In genomic region chr19:60945801-60946311, GRCm38 (mm10) we compare ENCODE assay signal across 8 mouse cellular contexts. TPM values are rescaled to one million over a fixed set of nuclear protein-coding genes. Genes with fewer than 3 reads are reported as not detected.
DNase-seq lines count a peak whose midpoint lies in the region; ATAC-seq and TF ChIP-seq lines count a peak whose summit lies in the region.

No protein-coding gene starts in this region.

- peak overlapping the region; percentile 83 for H3K27ac ChIP-seq in heart, embryonic 15.5 days
- H3K27ac ChIP-seq in forebrain, embryonic 16.5 days (ENCODE audit: low read length), result no peak overlapping the region

- no peaks in the 10 kb centered on the region for H3K79me2 ChIP-seq in myocyte (ENCODE audit: control insufficient read depth, insufficient read depth)

- WGBS in heart, embryonic 15.5 days, result 63% methylated on average over 3 of the region's 3 CpGs
- WGBS in forebrain, embryonic 16.5 days, result 54% methylated on average over 3 of the region's 3 CpGs

- H3K4me3 ChIP-seq in heart, embryonic 15.5 days, result no peak overlapping the region
- no peak overlapping the region for H3K4me3 ChIP-seq in myocyte
- H3K4me3 ChIP-seq in forebrain, embryonic 16.5 days (replicated peaks; ENCODE audit: low read length), result no peak overlapping the region

- H3ac ChIP-seq in myocyte (ENCODE audit: control insufficient read depth, insufficient read length), result no peak overlapping the region

- no peaks in the 10 kb centered on the region for H3K36me3 ChIP-seq in heart, embryonic 15.5 days
- no peaks in the 10 kb centered on the region for H3K36me3 ChIP-seq in myocyte (ENCODE audit: control insufficient read depth, insufficient read depth)
- no peaks in the 10 kb centered on the region for H3K36me3 ChIP-seq in forebrain, embryonic 16.5 days (ENCODE audit: control insufficient read depth, insufficient read depth)

- no peak overlapping the region for H3K4me2 ChIP-seq in heart, embryonic 15.5 days
- H3K4me2 ChIP-seq in myocyte (ENCODE audit: low read depth), result peak overlapping the region; percentile 35
- H3K4me2 ChIP-seq in forebrain, embryonic 16.5 days (ENCODE audit: low read length), result no peak overlapping the region

- peak; percentile 56 for DNase-seq in urinary bladder, postnatal 14 days (ENCODE audit: low spot score)
- DNase-seq in urinary bladder, adult 2 months (ENCODE audit: low spot score), result no peak
- DNase-seq in cerebellum, postnatal 10 days, result peak; percentile 65 to 66
- DNase-seq in kidney, postnatal 25 days, result peak; percentile 59 to 77
- DNase-seq in right cerebral cortex, adult 2 months (ENCODE audit: low spot score in 2 of 2), result no peak

- TF ChIP-seq POLR2A in myocyte (IDR thresholded peaks at IDR 0.05; ENCODE audit: insufficient read length, low read depth), result no peak

- peak; percentile 59; the same call in 1 of the 2 replicates for ATAC-seq in heart, embryonic 15.5 days (replicated peaks; ENCODE audit: insufficient number of reproducible peaks, insufficient read depth, low FRiP score, low read depth)
- ATAC-seq in forebrain, embryonic 16.5 days, result no peak

- H3K27me3 ChIP-seq in heart, embryonic 15.5 days, result no peaks in the 10 kb centered on the region
- no peaks in the 10 kb centered on the region for H3K27me3 ChIP-seq in myocyte (ENCODE audit: control insufficient read depth, insufficient read depth, insufficient read length)
- H3K27me3 ChIP-seq in forebrain, embryonic 16.5 days (replicated peaks; ENCODE audit: control insufficient read depth, insufficient read depth, low read length), result no peaks in the 10 kb centered on the region

- no peak overlapping the region for H3K9ac ChIP-seq in heart, embryonic 15.5 days
- no peak overlapping the region for H3K9ac ChIP-seq in forebrain, embryonic 16.5 days (replicated peaks; ENCODE audit: low read depth, low read length)

- H3K4me1 ChIP-seq in heart, embryonic 15.5 days (replicated peaks), result peaks cover 34% of the 10 kb centered on the region
- no peaks in the 10 kb centered on the region for H3K4me1 ChIP-seq in forebrain, embryonic 16.5 days (replicated peaks; ENCODE audit: control insufficient read depth, insufficient read depth, low read length)

- H3K9me3 ChIP-seq in heart, embryonic 15.5 days (replicated peaks), result no peaks in the 10 kb centered on the region
- H3K9me3 ChIP-seq in forebrain, embryonic 16.5 days (ENCODE audit: control insufficient read depth, low read length), result no peaks in the 10 kb centered on the region

TF ChIP-seq in myocyte, 11 proteins besides CTCF, POLR2A, EP300 and RAD21:
- peak in 1 of 3 experiments; percentile 44 for TF ChIP-seq MYOD1 (IDR thresholded peaks at IDR 0.05; ENCODE audit: control insufficient read depth in 1 of 3, insufficient read length in 2 of 3, low read depth in 2 of 3)
- no peak for TF ChIP-seq SRF (IDR thresholded peaks at IDR 0.05; ENCODE audit: control insufficient read depth, insufficient read length, low read depth)
- no peak for TF ChIP-seq E2F4 (IDR thresholded peaks at IDR 0.05; ENCODE audit: insufficient read depth)
- no peak for TF ChIP-seq CEBPB (IDR thresholded peaks at IDR 0.05; ENCODE audit: insufficient read depth, poor library complexity, severe bottlenecking)
- no peak for TF ChIP-seq POLR2AphosphoS2 (IDR thresholded peaks at IDR 0.05; ENCODE audit: insufficient read length, low read depth)
- TF ChIP-seq USF1 (IDR thresholded peaks at IDR 0.05; ENCODE audit: low read depth), result no peak
- no peak for TF ChIP-seq MAX (IDR thresholded peaks at IDR 0.05; ENCODE audit: low read depth)

RNA-seq across cellular contexts. Expression of gene Grk5, which starts 56.3 kb away (rescaled TPM):
- 6.4 and 7.1 TPM in 2 replicates for polyA plus RNA-seq in urinary bladder, adult 2 months (2012; rRNA removed)
- polyA plus RNA-seq in heart, embryonic 15.5 days (2015; fragmentation: Nextera tagmentation; extraction: Ambion mirVana), result 3.2 and 3.4 TPM in 2 replicates
- polyA plus RNA-seq in myocyte (2012; fragmentation: generic; extraction: Trizol), result 4.0 TPM
- polyA plus RNA-seq in forebrain, embryonic 16.5 days (2015; fragmentation: Nextera tagmentation; extraction: Ambion mirVana), result 2.4 and 2.9 TPM in 2 replicates

Comparison
In these comparisons a context has a peak if more than half of its experiments do, and no peak if none do; other contexts are left out.
1. DNase-seq: peak in urinary bladder, postnatal 14 days (single experiment), cerebellum, postnatal 10 days (2 of 2) and kidney, postnatal 25 days (2 of 2); none in urinary bladder, adult 2 months (single experiment) and right cerebral cortex, adult 2 months (0 of 2).